Mouse (Mus musculus) heart, postnatal 10 days (tissue): Measurements from ENCODE around the gene Trim66. TPM values are rescaled to one million over a fixed set of nuclear protein-coding genes. Genes with fewer than 3 reads are reported as not detected.

ENCODE experiments used
- DNase-seq, 2 experiments: peaks; one replicate each; pipeline ENCODE4 v3.0.0; 2021
- intact Hi-C: fragments of 180-260 bp; cut with DNase I; formaldehyde crosslinking; loops from one replicate; pipeline ENCODE4 v1.15.1; 2025
- microRNA-seq, 2 experiments: library from miRNA; unstranded; fragments of <30 nt; microRNA quantifications; one replicate each; pipeline ENCODE4 v1.2.0; 2022
- total RNA-seq, 2 experiments: library from RNA; stranded (reverse); gene quantifications; 2 replicates each; pipeline ENCODE4 v1.2.3; 2021

The Trim66 gene
- total RNA-seq, 2 experiments from 2014 or later: 0.10 to 0.12 TPM

- intact Hi-C loops: no loop called here
- no peak for DNase-seq
Observed at GRCm38 (mm10) chr7:109460698-109461097, 47.2 kb downstream of the Trim66 start.

- intact Hi-C loops: no loop called here
- DNase-seq: no peak
Observed at GRCm38 (mm10) chr7:109456563-109456962, 51.4 kb downstream of the Trim66 start.

GRCm38 (mm10) chr7:109455748-109456147 lies 52.2 kb downstream of the Trim66 start:
- no peak for DNase-seq
- intact Hi-C loops: no loop called here

- DNase-seq: no peak
- intact Hi-C loops: no loop called here
Observed at GRCm38 (mm10) chr7:109454856-109455255, 53.1 kb downstream of the Trim66 start.

- intact Hi-C loops: no loop called here
Observed at GRCm38 (mm10) chr7:109448060-109448459, 59.9 kb downstream of the Trim66 start.

GRCm38 (mm10) chr7:109445012-109445411 lies 62.9 kb downstream of the Trim66 start:
- intact Hi-C loops: no loop called here
- peak; percentile 31 to 62 for DNase-seq

More at GRCm38 (mm10) chr7:109448060-109448459, 59.9 kb downstream of the Trim66 start:
- DNase-seq: no peak

- DNase-seq: no peak
- intact Hi-C loops: no loop called here
Observed at GRCm38 (mm10) chr7:109442739-109443138, 65.2 kb downstream of the Trim66 start.

GRCm38 (mm10) chr7:109440697-109441269 lies 67.2 kb downstream of the Trim66 start:
- no peak for DNase-seq
- intact Hi-C loops: no loop called here

GRCm38 (mm10) chr7:109438781-109439591 lies 68.9 kb downstream of the Trim66 start, which contains the start of gene Stk33:
Gene Stk33 (minus strand): TSS chr7:109439081.
- peak; percentile 51 to 60 for DNase-seq
- intact Hi-C loops: no loop called here

- DNase-seq: peak in 1 of 2 experiments; percentile 5
- intact Hi-C loops: loop anchor here (1.0 to 5.0 kb wide), 4 partner anchors 192 to 326 kb away; no protein-coding TSS in a partner anchor
Observed at GRCm38 (mm10) chr7:109424422-109425159, 83.3 kb downstream of the Trim66 start.

- no peak for DNase-seq
- intact Hi-C loops: loop anchor here (5.0 kb wide), 2 partner anchors 191 to 206 kb away; no protein-coding TSS in a partner anchor
Observed at GRCm38 (mm10) chr7:109422803-109423202, 85.1 kb downstream of the Trim66 start.

GRCm38 (mm10) chr7:109405491-109405890 lies 102.4 kb downstream of the Trim66 start:
- no peak for DNase-seq
- intact Hi-C loops: no loop called here

- no peak for DNase-seq
- intact Hi-C loops: no loop called here
Observed at GRCm38 (mm10) chr7:109399299-109399698, 108.6 kb downstream of the Trim66 start.

Small RNA genes within 50 kb of the gene (microRNA-seq; reads per million reads assigned to microRNA genes)
- 0 reads per million in 2 experiments for gene Gm47284

Other genes starting within 250 kb of the Trim66 start
- gene Stk33, start 69.1 kb downstream of the Trim66 start, total RNA-seq: not detected
- gene Rpl27a, start 11.0 kb upstream of the Trim66 start, total RNA-seq: 100 to 1,000 TPM; 117 to 118 TPM
- 10 to 100 TPM; 52.6 to 58.4 TPM for gene St5, start 195.5 kb upstream of the Trim66 start, total RNA-seq
- gene Akip1, start 195.6 kb upstream of the Trim66 start, total RNA-seq: 10 to 100 TPM; 18.1 to 18.8 TPM
- not detected for gene BC051019, start 215.7 kb upstream of the Trim66 start, total RNA-seq
- gene Ascl3, start 223.6 kb upstream of the Trim66 start, total RNA-seq: not detected
- gene Tmem9b, start 244.7 kb upstream of the Trim66 start, total RNA-seq: 10 to 100 TPM; 36.7 to 37.7 TPM